Mouse (Mus musculus): ENCODE measurements around the gene Gosr1. TPM values are rescaled to one million over a fixed set of nuclear protein-coding genes. Genes with fewer than 3 reads are reported as not detected.
"Not testable (repeated sequence)": the region's sequence is repeated elsewhere in the genome, so short reads cannot be mapped to it uniquely, and the experiment has no call there.

The Gosr1 gene
- polyA plus RNA-seq, 1 experiment from 2014 or later: 34.2 TPM

DNA sequence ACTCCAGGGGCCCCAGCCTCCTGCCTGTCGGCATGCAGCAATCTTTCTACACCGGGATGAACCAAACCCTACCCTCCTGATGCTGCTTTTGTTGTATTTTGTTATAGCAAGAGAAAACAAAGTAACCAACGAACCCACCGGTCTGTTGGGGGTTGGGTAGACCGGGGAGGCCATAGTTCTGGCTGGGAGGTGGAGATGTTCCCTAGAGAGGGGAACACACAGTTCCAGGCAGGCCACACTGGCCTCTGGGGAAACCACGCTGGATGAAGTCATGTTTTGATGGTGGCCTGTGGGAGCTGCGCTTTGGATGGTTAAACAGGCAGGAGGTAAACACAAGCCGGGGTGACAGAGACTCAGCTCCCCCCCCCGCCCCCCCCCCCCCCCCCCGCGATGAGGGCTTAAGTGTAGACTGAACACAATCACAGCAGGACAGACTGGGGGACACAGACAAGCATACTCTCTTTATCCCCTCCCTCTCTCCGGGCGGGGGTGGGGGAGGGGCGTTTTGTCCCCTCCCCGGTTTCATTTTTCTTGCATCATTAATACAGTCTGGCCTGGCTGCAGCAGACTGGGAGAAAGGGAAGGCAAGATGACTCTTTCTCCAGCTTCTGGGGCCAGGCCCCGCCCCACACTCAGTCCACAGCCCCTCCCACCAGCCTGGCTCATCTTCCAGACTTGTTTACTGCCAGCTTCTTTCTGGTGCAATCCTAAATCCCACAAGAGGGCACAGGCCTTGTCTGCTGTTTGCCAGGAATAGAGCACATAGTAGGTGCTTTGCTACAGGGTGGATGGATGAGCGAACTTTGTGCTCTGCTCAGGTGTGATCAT, 53.5 kb downstream of the Gosr1 start:
- H3K27me3 ChIP-seq (ENCODE audit: control insufficient read depth, insufficient read depth, low read length): no peaks in the 10 kb centered on the region
- WGBS: 31% methylated on average over 12 of the region's 17 CpGs
- no peaks in the 10 kb centered on the region for H3K4me1 ChIP-seq (ENCODE audit: control insufficient read depth, insufficient read depth, low read length)
- H3K36me3 ChIP-seq (ENCODE audit: control insufficient read depth, insufficient read depth, low read length): no peaks in the 10 kb centered on the region
- no peak overlapping the region for H3K4me2 ChIP-seq (ENCODE audit: low read depth, low read length)
- no peak overlapping the region for H3K9ac ChIP-seq (replicated peaks; ENCODE audit: low read depth, low read length)
- H3K9me3 ChIP-seq (ENCODE audit: control insufficient read depth, low read length): no peaks in the 10 kb centered on the region
- H3K27ac ChIP-seq (ENCODE audit: low read depth, low read length): no peak overlapping the region
- no peak overlapping the region for H3K4me3 ChIP-seq (ENCODE audit: low read depth, low read length)
- no peak for ATAC-seq (ENCODE audit: low read depth)

DNA sequence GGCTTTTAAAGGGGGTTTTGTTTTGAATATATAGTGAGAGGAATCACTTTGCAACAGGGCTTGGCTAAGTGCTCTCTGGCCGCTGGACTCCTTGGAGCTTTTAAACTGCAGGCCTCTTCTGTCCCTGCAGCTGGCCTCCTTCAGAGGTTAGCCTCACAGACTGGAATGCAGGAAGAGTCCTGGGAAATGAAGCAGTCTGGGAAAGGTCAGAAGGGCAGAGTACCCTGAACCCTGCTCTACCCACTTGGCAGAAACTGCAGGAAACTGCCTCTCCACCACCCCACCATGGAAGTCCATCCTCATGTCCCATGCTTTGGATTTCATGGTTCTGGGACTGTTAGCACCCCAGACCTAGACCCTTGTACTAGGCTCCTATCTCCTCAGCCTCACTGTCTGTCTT, 54.5 kb downstream of the Gosr1 start:
- no peak overlapping the region for H3K4me2 ChIP-seq (ENCODE audit: low read depth, low read length)
- H3K4me1 ChIP-seq (ENCODE audit: control insufficient read depth, insufficient read depth, low read length): no peaks in the 10 kb centered on the region
- ATAC-seq (ENCODE audit: low read depth): no peak
- H3K36me3 ChIP-seq (ENCODE audit: control insufficient read depth, insufficient read depth, low read length): no peaks in the 10 kb centered on the region
- no peak overlapping the region for H3K27ac ChIP-seq (ENCODE audit: low read depth, low read length)
- WGBS: 48% methylated on average over 1 of the region's 1 CpGs
- no peaks in the 10 kb centered on the region for H3K9me3 ChIP-seq (ENCODE audit: control insufficient read depth, low read length)
- H3K4me3 ChIP-seq (ENCODE audit: low read depth, low read length): no peak overlapping the region
- H3K27me3 ChIP-seq (ENCODE audit: control insufficient read depth, insufficient read depth, low read length): no peaks in the 10 kb centered on the region
- no peak overlapping the region for H3K9ac ChIP-seq (replicated peaks; ENCODE audit: low read depth, low read length)

DNA sequence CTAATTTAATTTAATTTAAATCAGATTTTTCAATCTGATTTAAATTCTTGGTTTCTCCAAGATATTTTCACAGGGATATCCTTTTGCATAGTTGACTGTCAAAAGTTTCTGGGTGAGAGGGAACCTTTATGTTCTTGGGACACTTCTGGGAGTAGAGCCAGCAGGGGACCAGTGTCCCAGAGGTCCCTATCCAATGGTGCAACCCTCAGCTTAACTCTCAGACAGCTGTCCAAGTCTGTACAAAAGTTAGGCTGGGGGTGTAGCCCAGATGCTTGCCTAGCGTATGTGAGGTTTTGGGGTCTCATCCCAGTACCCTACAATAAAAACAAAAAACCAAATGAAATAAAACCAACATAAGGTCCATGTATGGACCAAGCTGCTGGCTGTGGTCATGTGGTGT, 55.3 kb downstream of the Gosr1 start:
- no peak overlapping the region for H3K9ac ChIP-seq (replicated peaks; ENCODE audit: low read depth, low read length)
- no peak overlapping the region for H3K4me3 ChIP-seq (ENCODE audit: low read depth, low read length)
- no peaks in the 10 kb centered on the region for H3K27me3 ChIP-seq (ENCODE audit: control insufficient read depth, insufficient read depth, low read length)
- no peak overlapping the region for H3K27ac ChIP-seq (ENCODE audit: low read depth, low read length)
- no peak overlapping the region for H3K4me2 ChIP-seq (ENCODE audit: low read depth, low read length)
- WGBS: 88% methylated on average over 1 of the region's 1 CpGs
- ATAC-seq (ENCODE audit: low read depth): no peak
- H3K4me1 ChIP-seq (ENCODE audit: control insufficient read depth, insufficient read depth, low read length): no peaks in the 10 kb centered on the region
- H3K36me3 ChIP-seq (ENCODE audit: control insufficient read depth, insufficient read depth, low read length): no peaks in the 10 kb centered on the region
- no peaks in the 10 kb centered on the region for H3K9me3 ChIP-seq (ENCODE audit: control insufficient read depth, low read length)

GRCm38 (mm10) chr11:76707656-76708055, 55.7 kb downstream of the Gosr1 start:
- H3K9me3 ChIP-seq (ENCODE audit: control insufficient read depth, low read length): no peaks in the 10 kb centered on the region
- no peak overlapping the region for H3K27ac ChIP-seq (ENCODE audit: low read depth, low read length)
- ATAC-seq (ENCODE audit: low read depth): no peak
- H3K4me3 ChIP-seq (ENCODE audit: low read depth, low read length): no peak overlapping the region
- H3K9ac ChIP-seq (replicated peaks; ENCODE audit: low read depth, low read length): no peak overlapping the region
- WGBS: 84% methylated on average over 3 of the region's 3 CpGs
- no peak overlapping the region for H3K4me2 ChIP-seq (ENCODE audit: low read depth, low read length)
- H3K4me1 ChIP-seq (ENCODE audit: control insufficient read depth, insufficient read depth, low read length): no peaks in the 10 kb centered on the region
- no peaks in the 10 kb centered on the region for H3K36me3 ChIP-seq (ENCODE audit: control insufficient read depth, insufficient read depth, low read length)
- no peaks in the 10 kb centered on the region for H3K27me3 ChIP-seq (ENCODE audit: control insufficient read depth, insufficient read depth, low read length)

GRCm38 (mm10) chr11:76699626-76700025, 63.8 kb downstream of the Gosr1 start:
- no peak overlapping the region for H3K4me3 ChIP-seq (ENCODE audit: low read depth, low read length)
- 59% methylated on average over 9 of the region's 9 CpGs for WGBS
- H3K27me3 ChIP-seq (ENCODE audit: control insufficient read depth, insufficient read depth, low read length): no peaks in the 10 kb centered on the region
- no peaks in the 10 kb centered on the region for H3K9me3 ChIP-seq (ENCODE audit: control insufficient read depth, low read length)
- no peak overlapping the region for H3K27ac ChIP-seq (ENCODE audit: low read depth, low read length)
- H3K9ac ChIP-seq (replicated peaks; ENCODE audit: low read depth, low read length): no peak overlapping the region
- no peak overlapping the region for H3K4me2 ChIP-seq (ENCODE audit: low read depth, low read length)
- no peak for ATAC-seq (ENCODE audit: low read depth)
- H3K36me3 ChIP-seq (ENCODE audit: control insufficient read depth, insufficient read depth, low read length): no peaks in the 10 kb centered on the region
- H3K4me1 ChIP-seq (ENCODE audit: control insufficient read depth, insufficient read depth, low read length): no peaks in the 10 kb centered on the region

- Histone ChIP-seq H3K4me3 (ENCODE audit: low read depth, low read length) (no peak overlapping the region), H3K9ac (replicated peaks; ENCODE audit: low read depth, low read length) (no peak overlapping the region), H3K4me2 (ENCODE audit: low read depth, low read length) (no peak overlapping the region), H3K36me3 (ENCODE audit: control insufficient read depth, insufficient read depth, low read length) (no peaks in the 10 kb centered on the region), H3K4me1 (ENCODE audit: control insufficient read depth, insufficient read depth, low read length) (no peaks in the 10 kb centered on the region), H3K9me3 (ENCODE audit: control insufficient read depth, low read length) (no peaks in the 10 kb centered on the region), H3K27me3 (ENCODE audit: control insufficient read depth, insufficient read depth, low read length) (no peaks in the 10 kb centered on the region), H3K27ac (ENCODE audit: low read depth, low read length) (no peak overlapping the region)
- no peak for ATAC-seq (ENCODE audit: low read depth)
- WGBS: 69% methylated on average over 6 of the region's 6 CpGs
These were observed 67.6 kb downstream of the Gosr1 start for GRCm38 (mm10) chr11:76695810-76696209.

- ATAC-seq (ENCODE audit: low read depth): no peak
- Histone ChIP-seq H3K36me3 (ENCODE audit: control insufficient read depth, insufficient read depth, low read length) (no peaks in the 10 kb centered on the region), H3K4me2 (ENCODE audit: low read depth, low read length) (no peak overlapping the region), H3K9ac (replicated peaks; ENCODE audit: low read depth, low read length) (no peak overlapping the region), H3K4me1 (ENCODE audit: control insufficient read depth, insufficient read depth, low read length) (no peaks in the 10 kb centered on the region), H3K27ac (ENCODE audit: low read depth, low read length) (no peak overlapping the region), H3K4me3 (ENCODE audit: low read depth, low read length) (no peak overlapping the region), H3K9me3 (ENCODE audit: control insufficient read depth, low read length) (no peaks in the 10 kb centered on the region), H3K27me3 (ENCODE audit: control insufficient read depth, insufficient read depth, low read length) (no peaks in the 10 kb centered on the region)
- WGBS: 80% methylated on average over 3 of the region's 3 CpGs
These were observed 71.3 kb downstream of the Gosr1 start for GRCm38 (mm10) chr11:76692096-76692495.

DNA sequence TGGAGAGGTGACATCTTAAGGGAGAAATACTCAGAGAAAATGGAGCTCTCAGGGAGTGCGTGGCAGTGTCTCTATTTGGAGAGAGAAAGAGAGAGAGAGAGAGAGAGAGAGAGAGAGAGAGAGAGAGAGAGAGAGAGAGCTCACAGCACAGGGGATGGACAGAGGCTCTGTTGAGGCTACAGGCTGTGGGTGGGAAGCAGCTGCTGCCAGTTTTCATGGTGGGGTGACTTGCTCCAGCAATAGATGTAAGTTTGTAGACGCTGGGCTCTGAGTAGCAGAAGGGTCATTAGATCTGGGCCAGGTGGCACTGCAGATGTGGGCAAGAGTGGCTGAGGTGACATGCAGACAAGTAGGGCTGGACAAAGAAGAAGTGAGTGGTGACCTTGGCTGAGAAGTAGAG, 77.8 kb downstream of the Gosr1 start:
- no peaks in the 10 kb centered on the region for H3K4me1 ChIP-seq (ENCODE audit: control insufficient read depth, insufficient read depth, low read length)
- H3K36me3 ChIP-seq (ENCODE audit: control insufficient read depth, insufficient read depth, low read length): no peaks in the 10 kb centered on the region
- no peak overlapping the region for H3K4me2 ChIP-seq (ENCODE audit: low read depth, low read length)
- no peaks in the 10 kb centered on the region for H3K9me3 ChIP-seq (ENCODE audit: control insufficient read depth, low read length)
- no peak overlapping the region for H3K9ac ChIP-seq (replicated peaks; ENCODE audit: low read depth, low read length)
- H3K27me3 ChIP-seq (ENCODE audit: control insufficient read depth, insufficient read depth, low read length): no peaks in the 10 kb centered on the region
- no peak for ATAC-seq (ENCODE audit: low read depth)
- WGBS: 69% methylated on average over 2 of the region's 2 CpGs
- H3K4me3 ChIP-seq (ENCODE audit: low read depth, low read length): no peak overlapping the region
- H3K27ac ChIP-seq (ENCODE audit: low read depth, low read length): no peak overlapping the region

DNA sequence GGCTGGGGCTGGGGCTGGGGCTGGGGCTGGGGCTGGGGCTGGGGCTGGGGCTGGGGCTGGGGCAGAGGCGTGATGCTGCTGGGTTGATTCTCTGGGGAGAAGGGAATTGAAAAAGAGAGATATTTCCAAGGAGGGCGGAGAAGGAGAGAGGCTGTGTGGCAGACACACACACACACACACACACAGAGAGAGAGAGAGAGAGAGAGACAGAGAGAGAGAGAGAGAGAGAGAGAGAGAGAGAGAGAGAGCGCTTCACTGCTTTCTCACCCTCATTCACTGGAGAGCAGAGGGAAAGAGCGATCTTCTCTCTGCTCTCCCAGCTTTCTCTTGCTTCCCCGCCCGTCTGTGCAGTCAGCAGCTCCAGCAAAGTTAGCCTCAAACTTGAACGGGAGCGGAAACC, 83.9 kb downstream of the Gosr1 start, which contains the start of gene Trarg1:
Gene Trarg1 (plus strand): TSS at position 301 of the 400 bp plus-strand sequence.
- H3K9me3 ChIP-seq (ENCODE audit: control insufficient read depth, low read length); H3K27ac ChIP-seq (ENCODE audit: low read depth, low read length); H3K4me2 ChIP-seq (ENCODE audit: low read depth, low read length); H3K9ac ChIP-seq (replicated peaks; ENCODE audit: low read depth, low read length); H3K4me3 ChIP-seq (ENCODE audit: low read depth, low read length); ATAC-seq (ENCODE audit: low read depth); H3K36me3 ChIP-seq (ENCODE audit: control insufficient read depth, insufficient read depth, low read length); H3K27me3 ChIP-seq (ENCODE audit: control insufficient read depth, insufficient read depth, low read length); H3K4me1 ChIP-seq (ENCODE audit: control insufficient read depth, insufficient read depth, low read length): not testable (repeated sequence)
- WGBS: 40% methylated on average over 7 of the region's 8 CpGs
